Comparison of ENCODE assay signal across 10 mouse cellular contexts in genomic region chr7:132724501-132725062, GRCm38 (mm10).
DNase-seq lines count a peak whose midpoint lies in the region; ATAC-seq and TF ChIP-seq lines count a peak whose summit lies in the region.
"Had no signal": no experiment of that assay in that cellular context is flagged by ENCODE, and none has a peak within 500 bp of the region (broad histone marks: within the 10 kb centered on the region; RNA-seq: fewer than 3 reads in every experiment).

No protein-coding gene starts in this region.

- no peaks in the 10 kb centered on the region for H3K27me3 ChIP-seq in heart, adult 2 months (ENCODE audit: control insufficient read depth, insufficient read depth, low read length)
- no peaks in the 10 kb centered on the region for H3K27me3 ChIP-seq in megakaryocyte, embryonic 14.5 days (replicated peaks)
- H3K27me3 ChIP-seq in liver, embryonic 15.5 days: no peaks in the 10 kb centered on the region
- H3K27me3 ChIP-seq: forebrain, embryonic 13.5 days; neural tube, embryonic 15.5 days had no signal

- peaks cover 12% of the 10 kb centered on the region for H3K36me3 ChIP-seq in heart, adult 2 months (ENCODE audit: control insufficient read depth, insufficient read depth, low read length)
- peaks cover 82% of the 10 kb centered on the region for H3K36me3 ChIP-seq in megakaryocyte, embryonic 14.5 days (replicated peaks; ENCODE audit: low read length)
- H3K36me3 ChIP-seq in liver, embryonic 15.5 days (replicated peaks): peaks cover 71% of the 10 kb centered on the region
- H3K36me3 ChIP-seq: neural tube, embryonic 15.5 days had no signal

- no peak overlapping the region for H3K9ac ChIP-seq in heart, adult 2 months (ENCODE audit: low read depth, low read length)
- no peak overlapping the region; the same call in 1 of the 2 replicates for H3K9ac ChIP-seq in liver, embryonic 15.5 days
- H3K9ac ChIP-seq: forebrain, embryonic 13.5 days; neural tube, embryonic 15.5 days had no signal

- peak overlapping the region; percentile 56 for H3K4me2 ChIP-seq in liver, embryonic 15.5 days
- H3K4me2 ChIP-seq: forebrain, embryonic 13.5 days; neural tube, embryonic 15.5 days had no signal

- H3K4me1 ChIP-seq in heart, adult 2 months (ENCODE audit: control insufficient read depth, insufficient read depth, low read length): peaks cover 25% of the 10 kb centered on the region
- peaks cover 97% of the 10 kb centered on the region for H3K4me1 ChIP-seq in megakaryocyte, embryonic 14.5 days
- peaks cover 74% of the 10 kb centered on the region for H3K4me1 ChIP-seq in liver, embryonic 15.5 days (replicated peaks)

- peak overlapping the region; percentile 84 for H3K27ac ChIP-seq in heart, adult 2 months
- peak overlapping the region; percentile 68 for H3K27ac ChIP-seq in liver, embryonic 15.5 days (replicated peaks)
- H3K27ac ChIP-seq: forebrain, embryonic 13.5 days; neural tube, embryonic 15.5 days had no signal

- WGBS in heart, adult 2 months: 65% methylated on average over 5 of the region's 5 CpGs
- WGBS in liver, embryonic 15.5 days (ENCODE audit: insufficient replicate concordance): 79% methylated on average over 5 of the region's 5 CpGs

- intact Hi-C loops in heart, adult 2 months (cut with DNase I): no loop called here
- intact Hi-C loops in heart, postnatal 25 days (cut with DNase I): loop anchor here (5.0 to 10.0 kb wide), 2 partner anchors 42 to 150 kb away; partner anchors contain the start of gene Oat

- no peaks in the 10 kb centered on the region for H3K9me3 ChIP-seq in megakaryocyte, embryonic 14.5 days
- H3K9me3 ChIP-seq in liver, embryonic 15.5 days (replicated peaks): no peaks in the 10 kb centered on the region
- H3K9me3 ChIP-seq: forebrain, embryonic 13.5 days; neural tube, embryonic 15.5 days had no signal

- H3K79me2 ChIP-seq in heart, adult 2 months (replicated peaks; ENCODE audit: control insufficient read depth, insufficient read depth, low read length): no peaks in the 10 kb centered on the region

- ATAC-seq in megakaryocyte, adult 5-6 weeks (ENCODE audit: poor library complexity, severe bottlenecking): no peak
- ATAC-seq in liver, embryonic 15.5 days (ENCODE audit: insufficient read depth): no peak
- ATAC-seq in inflammation-experienced regulatory T-cells, adult 6 months: no peak

- no peak for TF ChIP-seq EP300 in heart, adult 2 months (IDR thresholded peaks at IDR 0.05; ENCODE audit: insufficient read depth, low read depth, low read length)

- no peak for TF ChIP-seq POLR2A in heart, adult 2 months (IDR thresholded peaks at IDR 0.05; ENCODE audit: insufficient read depth, low read depth, low read length)

- H3K4me3 ChIP-seq in heart, adult 2 months: no peak overlapping the region
- H3K4me3 ChIP-seq in megakaryocyte, embryonic 14.5 days (replicated peaks): peak overlapping the region; percentile 62
- H3K4me3 ChIP-seq in liver, embryonic 15.5 days (replicated peaks): no peak overlapping the region
- H3K4me3 ChIP-seq: forebrain, embryonic 13.5 days; neural tube, embryonic 15.5 days had no signal

- peak in 1 of 2 experiments; percentile 36 for DNase-seq in heart, adult 2 months
- DNase-seq in heart, postnatal 25 days (ENCODE audit: low spot score): no peak
- DNase-seq in ovary, adult 18-20 months (ENCODE audit: low spot score): no peak
- no peak for DNase-seq in ovary, postnatal 14 days (ENCODE audit: low spot score)

- no peak for TF ChIP-seq CTCF in heart, adult 2 months (IDR thresholded peaks at IDR 0.05)
